Mouse (Mus musculus): ENCODE data around the gene Mrps18a. TPM values are rescaled to one million over a fixed set of nuclear protein-coding genes. Genes with fewer than 3 reads are reported as not detected.

Mrps18a gene
- total RNA-seq, 2 experiments from 2014 or later, result 47.9 to 96.2 TPM

DNA sequence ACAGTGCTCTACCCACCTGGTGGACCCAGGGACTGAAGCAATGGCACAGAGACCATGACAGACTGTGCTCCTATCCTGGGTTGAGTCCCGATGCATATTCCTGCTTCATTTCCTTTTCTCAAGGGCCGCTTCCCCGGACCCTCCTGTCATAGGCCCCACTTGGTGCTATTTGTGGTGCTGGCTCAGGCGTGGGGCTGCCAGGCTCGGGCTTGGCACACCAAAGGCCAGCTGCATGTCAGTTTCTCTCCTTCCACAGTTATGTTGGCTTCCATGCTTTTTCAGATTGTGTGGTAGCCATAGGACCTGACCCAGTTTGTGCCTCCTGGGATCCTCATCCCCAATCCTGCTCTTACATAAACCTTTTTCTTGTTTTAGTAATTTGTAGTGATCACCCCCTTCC, 58.0 kb downstream of the Mrps18a start:
- ATAC-seq (replicated peaks; ENCODE audit: poor library complexity, severe bottlenecking), result no peak

DNA sequence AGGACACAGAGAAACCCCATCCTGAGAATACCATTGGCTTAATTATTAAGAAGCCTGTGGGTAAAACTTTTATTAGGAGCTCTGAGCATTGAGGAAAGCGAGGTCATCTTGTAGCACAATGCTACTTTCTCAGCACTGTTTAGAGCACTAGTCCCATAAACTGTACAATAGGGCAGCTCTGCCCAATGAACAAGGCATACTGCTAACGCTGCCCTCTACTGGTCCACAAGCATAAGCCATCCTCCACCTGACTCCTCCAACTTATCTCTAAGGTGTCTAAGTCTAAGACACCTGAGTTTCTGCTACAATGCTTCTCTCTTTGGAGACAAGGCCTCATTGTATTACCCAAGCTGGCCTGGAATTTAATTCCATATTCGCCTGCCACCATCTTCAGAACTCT, 59.8 kb downstream of the Mrps18a start:
- ATAC-seq (replicated peaks; ENCODE audit: poor library complexity, severe bottlenecking), result peak; percentile 62; the same call in 1 of the 2 replicates

Other genes starting within 250 kb of the Mrps18a start
- 21.2 and 28.6 TPM in 2 replicates for gene Vegfa, start 78.6 kb upstream of the Mrps18a start, total RNA-seq (2014; fragmentation: Nextera tagmentation)
- gene Vegfa, start 78.6 kb upstream of the Mrps18a start, total RNA-seq (2017), result 34.3 and 41.4 TPM in 2 replicates
- not detected in 2 replicates for gene Rsph9, start 33.2 kb downstream of the Mrps18a start, total RNA-seq (2014; fragmentation: Nextera tagmentation)
- gene Rsph9, start 33.2 kb downstream of the Mrps18a start, total RNA-seq (2017), result not detected in 2 replicates
- gene Mad2l1bp, start 42.6 kb downstream of the Mrps18a start, total RNA-seq (2014; fragmentation: Nextera tagmentation), result 14.8 and 18.6 TPM in 2 replicates
- 2.9 and 8.1 TPM in 2 replicates for gene Mad2l1bp, start 42.6 kb downstream of the Mrps18a start, total RNA-seq (2017)
- 46.6 and 49.2 TPM in 2 replicates for gene Gtpbp2, start 50.0 kb downstream of the Mrps18a start, total RNA-seq (2014; fragmentation: Nextera tagmentation)
- gene Gtpbp2, start 50.0 kb downstream of the Mrps18a start, total RNA-seq (2017), result 28.7 and 58.6 TPM in 2 replicates
- 15.3 and 18.2 TPM in 2 replicates for gene Polh, start 91.7 kb downstream of the Mrps18a start, total RNA-seq (2014; fragmentation: Nextera tagmentation)
- gene Polh, start 91.7 kb downstream of the Mrps18a start, total RNA-seq (2017), result 26.0 and 26.7 TPM in 2 replicates
- gene Xpo5, start 91.8 kb downstream of the Mrps18a start, total RNA-seq (2014; fragmentation: Nextera tagmentation), result 64.5 and 70.0 TPM in 2 replicates
- 58.1 and 67.1 TPM in 2 replicates for gene Xpo5, start 91.8 kb downstream of the Mrps18a start, total RNA-seq (2017)
- 86.8 and 97.0 TPM in 2 replicates for gene Polr1c, start 137.1 kb downstream of the Mrps18a start, total RNA-seq (2014; fragmentation: Nextera tagmentation)
- gene Polr1c, start 137.1 kb downstream of the Mrps18a start, total RNA-seq (2017), result 40.4 and 65.2 TPM in 2 replicates
- gene Yipf3, start 137.1 kb downstream of the Mrps18a start, total RNA-seq (2014; fragmentation: Nextera tagmentation), result 62.8 and 72.2 TPM in 2 replicates
- 40.9 and 60.4 TPM in 2 replicates for gene Yipf3, start 137.1 kb downstream of the Mrps18a start, total RNA-seq (2017)
- gene Lrrc73, start 142.5 kb downstream of the Mrps18a start, total RNA-seq (2014; fragmentation: Nextera tagmentation), result 1.8 and 3.5 TPM in 2 replicates
- not detected in 2 replicates for gene Lrrc73, start 142.5 kb downstream of the Mrps18a start, total RNA-seq (2017)
- gene Tjap1, start 172.0 kb downstream of the Mrps18a start, total RNA-seq (2014; fragmentation: Nextera tagmentation), result 19.4 and 37.8 TPM in 2 replicates
- gene Tjap1, start 172.0 kb downstream of the Mrps18a start, total RNA-seq (2017), result 3.5 and 15.6 TPM in 2 replicates
- 1.3 TPM in 1 of 2 replicates, not detected in the other for gene Dlk2, start 186.4 kb downstream of the Mrps18a start, total RNA-seq (2014; fragmentation: Nextera tagmentation)
- gene Dlk2, start 186.4 kb downstream of the Mrps18a start, total RNA-seq (2017), result not detected in 2 replicates
- gene Abcc10, start 217.4 kb downstream of the Mrps18a start, total RNA-seq (2014; fragmentation: Nextera tagmentation), result 2.1 and 4.1 TPM in 2 replicates
- gene Abcc10, start 217.4 kb downstream of the Mrps18a start, total RNA-seq (2017), result 0.95 and 1.0 TPM in 2 replicates

Measured in granulocyte monocyte progenitor cell, adult 5-6 weeks (primary cell).